Mouse (Mus musculus) kidney, postnatal 25 days (tissue): ENCODE measurements around the gene Papss2.
A peak's percentile ranks its signal among the peaks of the same experiment; 100 is the strongest.

Experiments
- DNase-seq, 2 experiments: peaks; one replicate each; pipeline ENCODE4 v3.0.0; 2021; ENCODE audit warnings: mixed read lengths in 2 of 2

Papss2 gene

DNA sequence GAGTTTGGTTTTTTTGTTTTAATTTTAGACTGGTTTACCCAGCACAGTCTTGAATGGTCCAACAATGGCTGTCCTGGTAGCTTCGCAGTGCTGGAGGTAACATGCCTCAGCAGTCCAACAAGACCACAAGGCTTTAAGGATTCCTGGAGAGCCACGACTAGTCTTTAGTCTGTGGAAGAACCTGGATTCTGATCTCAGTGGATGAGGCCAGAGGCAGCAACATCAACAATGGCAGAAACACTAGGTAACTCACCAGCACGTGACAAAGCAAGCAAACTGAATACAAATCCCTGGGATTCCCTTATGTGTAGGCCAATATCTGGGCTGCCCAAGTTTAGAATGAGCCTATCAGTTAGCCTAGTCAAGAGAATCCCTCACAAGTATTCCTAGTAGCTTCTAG, 117.9 kb downstream of the Papss2 start:
- no peak for DNase-seq

- DNase-seq = peak; percentile 85 to 89
These were observed 119.6 kb downstream of the Papss2 start for GRCm38 (mm10) chr19:32715201-32715600.

DNA sequence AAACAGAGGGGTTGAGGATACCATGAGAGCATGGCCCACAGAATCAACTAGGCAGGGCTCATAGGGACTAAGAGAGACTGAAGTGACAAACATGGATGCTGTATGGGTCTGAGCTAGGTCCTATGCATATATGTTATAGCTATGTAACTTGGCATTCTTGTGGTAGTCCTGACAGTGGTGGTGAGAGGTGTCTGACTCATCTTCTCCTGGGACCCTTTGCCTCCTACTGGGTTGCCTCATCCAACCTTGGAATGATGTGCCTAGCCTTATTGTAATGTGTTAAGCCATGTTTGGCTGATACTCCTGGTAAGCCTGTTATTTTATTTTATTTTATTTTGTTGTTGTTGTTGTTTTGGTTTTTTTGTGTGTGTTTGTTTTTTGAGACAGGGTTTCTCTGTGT, 120.1 kb downstream of the Papss2 start:
- no peak for DNase-seq
